Mouse (Mus musculus): ENCODE measurements around the gene Knstrn. TPM values are rescaled to one million over a fixed set of nuclear protein-coding genes. Genes with fewer than 3 reads are reported as not detected.

Gene Knstrn
- polyA plus RNA-seq, 1 experiment from 2014 or later: 195 TPM

DNA sequence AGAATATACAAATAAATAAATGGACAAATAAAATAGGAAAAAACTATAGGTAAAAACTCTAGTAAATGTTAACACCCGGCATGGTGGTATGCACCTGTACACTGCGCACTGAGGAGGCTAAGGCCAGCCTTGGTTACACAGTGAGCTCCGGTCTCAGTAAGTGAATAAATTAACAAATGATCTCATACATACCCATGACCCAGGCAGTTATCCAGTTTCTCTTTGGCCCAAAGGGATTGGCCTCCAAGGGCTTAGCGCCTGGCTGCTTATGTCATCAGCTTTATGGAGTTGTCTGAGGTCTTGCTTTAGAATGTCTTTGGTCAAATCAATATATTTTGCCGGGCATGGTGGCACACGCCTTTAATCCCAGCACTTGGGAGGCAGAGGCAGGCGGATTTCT lies 30.1 kb upstream of the Knstrn start:
- Histone ChIP-seq H3K27ac (replicated peaks; ENCODE audit: low read depth, low read length) (no peak overlapping the region), H3K4me1 (ENCODE audit: control insufficient read depth, insufficient read depth, low read length) (no peaks in the 10 kb centered on the region), H3K9ac (replicated peaks; ENCODE audit: low read length) (no peak overlapping the region), H3K4me2 (ENCODE audit: low read depth, low read length) (no peak overlapping the region), H3K27me3 (ENCODE audit: control insufficient read depth, insufficient read depth, low read length) (no peaks in the 10 kb centered on the region), H3K36me3 (replicated peaks; ENCODE audit: control insufficient read depth, insufficient read depth, low read depth, low read length) (no peaks in the 10 kb centered on the region), H3K4me3 (ENCODE audit: low read depth, low read length) (no peak overlapping the region), H3K9me3 (replicated peaks; ENCODE audit: control insufficient read depth, low read length) (no peaks in the 10 kb centered on the region)
- DNase-seq (ENCODE audit: low spot score) (no peak), ATAC-seq (replicated peaks; ENCODE audit: insufficient number of reproducible peaks, low FRiP score, low TSS enrichment, low read depth) (no peak)
- WGBS: 85% methylated on average over 7 of the region's 7 CpGs

DNA sequence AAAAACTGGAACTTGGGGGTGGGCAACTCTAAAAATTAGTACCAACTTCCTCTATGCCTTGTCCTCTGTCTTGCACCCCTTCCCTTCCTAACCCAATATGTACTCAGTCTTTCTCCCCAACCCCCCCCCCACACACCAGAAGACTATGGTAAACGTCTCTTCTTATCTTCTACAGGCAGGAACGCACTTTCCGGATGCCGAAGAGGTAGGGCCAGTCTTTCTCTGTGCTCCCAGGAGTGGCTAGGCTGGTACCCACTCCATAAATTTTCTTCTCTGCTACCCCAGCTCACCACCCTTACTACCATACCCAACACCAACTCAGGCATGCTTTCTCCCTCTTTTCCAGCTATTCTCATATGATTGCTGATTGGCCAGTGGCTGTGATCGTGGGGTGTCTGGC lies 27.3 kb upstream of the Knstrn start:
- Histone ChIP-seq H3K9me3 (replicated peaks; ENCODE audit: control insufficient read depth, low read length) (no peaks in the 10 kb centered on the region), H3K9ac (replicated peaks; ENCODE audit: low read length) (no peak overlapping the region), H3K27ac (replicated peaks; ENCODE audit: low read depth, low read length) (no peak overlapping the region), H3K4me2 (ENCODE audit: low read depth, low read length) (no peak overlapping the region), H3K4me3 (ENCODE audit: low read depth, low read length) (no peak overlapping the region), H3K4me1 (ENCODE audit: control insufficient read depth, insufficient read depth, low read length) (no peaks in the 10 kb centered on the region), H3K36me3 (replicated peaks; ENCODE audit: control insufficient read depth, insufficient read depth, low read depth, low read length) (no peaks in the 10 kb centered on the region), H3K27me3 (ENCODE audit: control insufficient read depth, insufficient read depth, low read length) (no peaks in the 10 kb centered on the region)
- no peak for DNase-seq (ENCODE audit: low spot score)
- WGBS: 86% methylated on average over 5 of the region's 5 CpGs
- ATAC-seq (replicated peaks; ENCODE audit: insufficient number of reproducible peaks, low FRiP score, low TSS enrichment, low read depth): no peak

DNA sequence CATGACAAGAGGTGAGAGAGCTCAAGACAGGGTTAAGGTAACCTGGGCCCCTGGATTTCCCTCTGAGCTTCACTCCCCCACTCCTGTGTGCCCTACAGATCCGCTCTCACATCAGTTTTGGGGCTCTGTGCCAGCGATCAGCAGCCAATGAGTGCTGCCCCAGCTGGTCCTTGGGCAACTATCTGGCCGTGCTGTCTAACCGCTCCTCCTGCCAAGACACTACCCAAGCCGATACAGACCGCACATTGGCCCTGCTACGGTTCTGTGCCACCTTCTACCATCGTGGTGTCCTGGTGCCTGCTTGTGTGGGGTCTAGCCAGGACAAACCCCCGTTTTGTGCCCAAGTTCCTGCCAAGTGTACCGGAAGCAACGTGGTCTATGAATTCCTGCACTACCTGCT lies 24.3 kb upstream of the Knstrn start:
- Histone ChIP-seq H3K27ac (replicated peaks; ENCODE audit: low read depth, low read length) (no peak overlapping the region), H3K27me3 (ENCODE audit: control insufficient read depth, insufficient read depth, low read length) (no peaks in the 10 kb centered on the region), H3K36me3 (replicated peaks; ENCODE audit: control insufficient read depth, insufficient read depth, low read depth, low read length) (no peaks in the 10 kb centered on the region), H3K9me3 (replicated peaks; ENCODE audit: control insufficient read depth, low read length) (no peaks in the 10 kb centered on the region), H3K4me1 (ENCODE audit: control insufficient read depth, insufficient read depth, low read length) (no peaks in the 10 kb centered on the region), H3K4me3 (ENCODE audit: low read depth, low read length) (no peak overlapping the region), H3K4me2 (ENCODE audit: low read depth, low read length) (no peak overlapping the region), H3K9ac (replicated peaks; ENCODE audit: low read length) (no peak overlapping the region)
- DNase-seq (ENCODE audit: low spot score) (no peak), ATAC-seq (replicated peaks; ENCODE audit: insufficient number of reproducible peaks, low FRiP score, low TSS enrichment, low read depth) (no peak)
- WGBS: 90% methylated on average over 11 of the region's 11 CpGs

DNA sequence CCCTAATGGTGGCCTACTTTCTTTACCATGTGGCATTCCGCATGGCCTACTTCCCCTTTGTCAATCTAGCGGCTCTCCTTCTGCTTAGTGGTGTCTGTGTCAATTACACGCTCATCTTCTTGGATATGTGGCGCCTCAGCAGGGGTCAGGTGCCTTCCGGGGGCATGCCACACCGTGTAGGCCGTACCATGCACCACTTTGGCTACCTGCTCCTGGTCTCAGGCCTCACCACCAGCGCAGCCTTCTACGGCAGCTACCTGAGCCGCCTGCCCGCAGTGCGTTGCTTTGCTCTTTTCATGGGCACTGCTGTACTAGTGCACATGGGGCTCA lies 23.6 kb upstream of the Knstrn start:
- WGBS: 53% methylated on average over 12 of the region's 12 CpGs

DNA sequence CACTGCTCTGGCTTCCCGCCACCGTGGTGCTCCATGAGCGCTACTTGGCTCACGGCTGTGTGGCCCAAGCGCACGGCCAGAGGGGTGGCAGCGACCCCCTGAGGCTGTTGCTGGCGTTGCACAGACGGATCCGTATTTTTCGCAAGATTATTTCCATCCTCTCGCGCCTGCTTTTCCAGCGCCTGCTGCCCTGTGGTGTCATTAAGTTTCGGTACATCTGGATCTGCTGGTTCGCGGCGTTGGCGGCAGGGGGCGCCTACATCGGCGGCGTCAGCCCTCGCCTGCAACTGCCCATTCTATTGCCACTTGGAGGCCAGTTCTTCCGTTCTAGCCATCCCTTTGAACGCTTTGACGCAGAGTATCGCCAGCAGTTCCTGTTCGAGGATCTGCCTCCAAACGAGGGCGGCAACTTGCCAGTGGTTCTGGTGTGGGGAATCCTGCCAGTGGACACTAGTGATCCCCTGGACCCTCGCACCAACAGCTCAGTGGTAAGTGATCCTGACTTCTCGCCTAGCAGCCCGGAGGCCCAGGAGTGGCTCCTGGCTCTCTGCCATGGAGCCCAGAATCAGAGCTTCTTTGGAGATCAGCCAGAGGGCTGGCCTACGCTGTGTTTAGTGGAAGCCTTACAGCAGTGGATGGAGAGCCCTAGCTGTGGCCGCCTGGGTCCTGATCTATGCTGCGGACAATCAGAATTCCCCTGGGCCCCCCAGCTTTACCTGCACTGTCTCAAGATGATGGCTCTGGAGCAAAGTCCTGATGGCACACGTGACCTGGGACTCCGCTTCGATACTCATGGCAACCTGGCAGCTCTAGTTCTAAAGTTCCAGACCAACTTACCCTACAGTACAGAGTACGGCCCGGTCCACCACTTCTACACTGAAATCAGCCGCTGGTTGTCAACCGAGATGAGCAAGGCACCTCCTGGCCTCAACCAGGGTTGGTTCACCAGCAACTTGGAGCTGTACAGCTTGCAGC lies 23.0 kb upstream of the Knstrn start:
- no peaks in the 10 kb centered on the region for H3K4me1 ChIP-seq (ENCODE audit: control insufficient read depth, insufficient read depth, low read length)
- no peaks in the 10 kb centered on the region for H3K9me3 ChIP-seq (replicated peaks; ENCODE audit: control insufficient read depth, low read length)
- peak overlapping the region; percentile 7; the same call in 1 of the 2 replicates for H3K4me2 ChIP-seq (ENCODE audit: low read depth, low read length)
- ATAC-seq (replicated peaks; ENCODE audit: insufficient number of reproducible peaks, low FRiP score, low TSS enrichment, low read depth): peak; percentile 31; the same call in 1 of the 2 replicates
- no peak overlapping the region for H3K4me3 ChIP-seq (ENCODE audit: low read depth, low read length)
- DNase-seq (ENCODE audit: low spot score): peak; percentile 73
- H3K27ac ChIP-seq (replicated peaks; ENCODE audit: low read depth, low read length): no peak overlapping the region
- H3K27me3 ChIP-seq (ENCODE audit: control insufficient read depth, insufficient read depth, low read length): no peaks in the 10 kb centered on the region
- no peaks in the 10 kb centered on the region for H3K36me3 ChIP-seq (replicated peaks; ENCODE audit: control insufficient read depth, insufficient read depth, low read depth, low read length)
- no peak overlapping the region for H3K9ac ChIP-seq (replicated peaks; ENCODE audit: low read length)
- 27% methylated on average over 44 of the region's 44 CpGs for WGBS

More for the DNA sequence above, 23.6 kb upstream of the Knstrn start:
- no peak overlapping the region for H3K9ac ChIP-seq (replicated peaks; ENCODE audit: low read length)
- peak overlapping the region; percentile 7; the same call in 1 of the 2 replicates for H3K4me2 ChIP-seq (ENCODE audit: low read depth, low read length)
- no peaks in the 10 kb centered on the region for H3K27me3 ChIP-seq (ENCODE audit: control insufficient read depth, insufficient read depth, low read length)
- no peaks in the 10 kb centered on the region for H3K4me1 ChIP-seq (ENCODE audit: control insufficient read depth, insufficient read depth, low read length)
- DNase-seq (ENCODE audit: low spot score) (no peak), ATAC-seq (replicated peaks; ENCODE audit: insufficient number of reproducible peaks, low FRiP score, low TSS enrichment, low read depth) (no peak; the same call in 1 of the 2 replicates)
- no peak overlapping the region for H3K4me3 ChIP-seq (ENCODE audit: low read depth, low read length)
- H3K36me3 ChIP-seq (replicated peaks; ENCODE audit: control insufficient read depth, insufficient read depth, low read depth, low read length): no peaks in the 10 kb centered on the region
- no peaks in the 10 kb centered on the region for H3K9me3 ChIP-seq (replicated peaks; ENCODE audit: control insufficient read depth, low read length)
- no peak overlapping the region for H3K27ac ChIP-seq (replicated peaks; ENCODE audit: low read depth, low read length)

DNA sequence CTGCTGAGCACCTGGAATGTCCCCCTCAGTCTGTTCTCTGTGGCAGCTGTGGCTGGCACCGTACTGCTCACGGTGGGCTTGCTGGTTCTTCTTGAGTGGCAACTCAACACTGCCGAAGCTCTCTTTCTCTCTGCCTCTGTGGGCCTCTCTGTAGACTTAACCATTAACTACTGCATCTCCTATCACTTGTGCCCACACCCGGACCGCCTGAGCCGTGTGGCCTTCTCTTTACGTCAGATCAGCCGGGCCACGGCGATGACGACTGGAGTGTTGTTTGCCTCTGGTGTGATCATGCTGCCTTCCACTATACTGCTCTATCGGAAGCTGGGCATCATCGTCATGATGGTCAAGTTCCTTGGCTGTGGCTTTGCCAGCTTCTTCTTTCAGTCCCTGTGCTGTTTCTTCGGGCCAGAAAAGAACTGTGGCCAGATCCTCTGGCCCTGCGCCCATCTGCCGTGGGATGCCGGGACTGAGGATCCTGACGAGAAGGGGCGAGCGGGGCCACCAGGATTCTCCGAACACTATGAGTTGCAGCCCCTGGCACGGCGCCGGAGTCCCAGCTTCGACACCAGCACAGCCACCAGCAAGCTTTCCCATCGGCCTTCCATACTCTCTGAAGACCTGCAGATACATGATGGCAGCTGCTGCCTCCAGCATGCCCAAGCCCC lies 22.1 kb upstream of the Knstrn start:
- no peak overlapping the region for H3K9ac ChIP-seq (replicated peaks; ENCODE audit: low read length)
- H3K36me3 ChIP-seq (replicated peaks; ENCODE audit: control insufficient read depth, insufficient read depth, low read depth, low read length): no peaks in the 10 kb centered on the region
- no peaks in the 10 kb centered on the region for H3K4me1 ChIP-seq (ENCODE audit: control insufficient read depth, insufficient read depth, low read length)
- WGBS: 94% methylated on average over 26 of the region's 26 CpGs
- H3K4me2 ChIP-seq (ENCODE audit: low read depth, low read length): no peak overlapping the region
- no peak overlapping the region for H3K27ac ChIP-seq (replicated peaks; ENCODE audit: low read depth, low read length)
- H3K4me3 ChIP-seq (ENCODE audit: low read depth, low read length): no peak overlapping the region
- no peaks in the 10 kb centered on the region for H3K27me3 ChIP-seq (ENCODE audit: control insufficient read depth, insufficient read depth, low read length)
- no peaks in the 10 kb centered on the region for H3K9me3 ChIP-seq (replicated peaks; ENCODE audit: control insufficient read depth, low read length)
- ATAC-seq (replicated peaks; ENCODE audit: insufficient number of reproducible peaks, low FRiP score, low TSS enrichment, low read depth) (no peak), DNase-seq (ENCODE audit: low spot score) (no peak)

DNA sequence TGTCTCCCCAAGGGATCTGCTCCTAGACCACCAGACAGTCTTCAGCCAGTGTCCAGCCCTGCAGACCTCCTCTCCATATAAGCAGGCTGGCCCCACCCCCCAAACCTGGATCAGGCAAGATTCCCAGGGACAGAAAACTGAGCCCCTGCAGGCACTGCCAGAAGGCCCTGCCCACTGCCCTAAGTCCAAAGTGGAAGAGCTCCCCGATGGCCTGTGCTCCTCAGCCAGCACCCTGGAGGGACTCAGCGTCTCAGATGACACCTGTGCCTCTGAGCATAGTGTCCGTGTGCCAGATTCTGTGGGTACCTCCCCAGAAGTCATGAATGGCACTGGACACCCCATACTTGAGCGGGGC lies 21.6 kb upstream of the Knstrn start:
- Histone ChIP-seq H3K4me3 (ENCODE audit: low read depth, low read length) (no peak overlapping the region), H3K9me3 (replicated peaks; ENCODE audit: control insufficient read depth, low read length) (no peaks in the 10 kb centered on the region), H3K9ac (replicated peaks; ENCODE audit: low read length) (no peak overlapping the region), H3K27me3 (ENCODE audit: control insufficient read depth, insufficient read depth, low read length) (no peaks in the 10 kb centered on the region), H3K4me1 (ENCODE audit: control insufficient read depth, insufficient read depth, low read length) (no peaks in the 10 kb centered on the region), H3K4me2 (ENCODE audit: low read depth, low read length) (no peak overlapping the region), H3K27ac (replicated peaks; ENCODE audit: low read depth, low read length) (no peak overlapping the region), H3K36me3 (replicated peaks; ENCODE audit: control insufficient read depth, insufficient read depth, low read depth, low read length) (no peaks in the 10 kb centered on the region)
- WGBS: 69% methylated on average over 4 of the region's 4 CpGs
- no peak for ATAC-seq (replicated peaks; ENCODE audit: insufficient number of reproducible peaks, low FRiP score, low TSS enrichment, low read depth)
- DNase-seq (ENCODE audit: low spot score): no peak

DNA sequence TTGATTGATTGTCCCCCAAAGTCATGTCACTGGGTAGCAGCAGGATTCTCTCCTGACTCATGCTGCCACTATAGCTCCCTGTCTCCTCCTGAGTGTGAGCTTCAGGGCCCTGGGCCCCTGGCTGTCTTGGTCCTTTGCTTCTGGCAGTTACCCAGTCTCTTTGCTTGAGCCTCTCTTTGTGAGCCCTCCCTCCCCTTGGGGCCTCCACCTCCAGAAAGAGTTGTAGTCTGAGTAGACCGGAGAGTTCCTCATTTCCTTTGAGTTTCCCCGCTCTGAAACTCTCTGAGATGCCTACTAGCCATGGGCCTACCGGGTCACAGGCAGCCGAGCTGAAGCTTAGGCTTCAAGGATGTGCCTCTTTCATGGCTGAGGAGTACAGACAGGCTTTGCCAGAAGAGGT lies 20.2 kb upstream of the Knstrn start:
- no peak overlapping the region for H3K9ac ChIP-seq (replicated peaks; ENCODE audit: low read length)
- 82% methylated on average over 4 of the region's 4 CpGs for WGBS
- H3K9me3 ChIP-seq (replicated peaks; ENCODE audit: control insufficient read depth, low read length): no peaks in the 10 kb centered on the region
- ATAC-seq (replicated peaks; ENCODE audit: insufficient number of reproducible peaks, low FRiP score, low TSS enrichment, low read depth) (no peak), DNase-seq (ENCODE audit: low spot score) (no peak)
- no peaks in the 10 kb centered on the region for H3K36me3 ChIP-seq (replicated peaks; ENCODE audit: control insufficient read depth, insufficient read depth, low read depth, low read length)
- no peak overlapping the region for H3K4me2 ChIP-seq (ENCODE audit: low read depth, low read length)
- H3K4me1 ChIP-seq (ENCODE audit: control insufficient read depth, insufficient read depth, low read length): no peaks in the 10 kb centered on the region
- H3K27ac ChIP-seq (replicated peaks; ENCODE audit: low read depth, low read length): no peak overlapping the region
- H3K4me3 ChIP-seq (ENCODE audit: low read depth, low read length): no peak overlapping the region
- no peaks in the 10 kb centered on the region for H3K27me3 ChIP-seq (ENCODE audit: control insufficient read depth, insufficient read depth, low read length)
